Mouse (Mus musculus) kidney, adult 9 months (tissue): ENCODE results near the gene Acss2.
"Not testable (repeated sequence)": the region's sequence is repeated elsewhere in the genome, so short reads cannot be mapped to it uniquely, and the experiment has no call there.

Experiments
- DNase-seq: peaks from one replicate; pipeline ENCODE4 v3.0.0; 2022

Gene Acss2

DNA sequence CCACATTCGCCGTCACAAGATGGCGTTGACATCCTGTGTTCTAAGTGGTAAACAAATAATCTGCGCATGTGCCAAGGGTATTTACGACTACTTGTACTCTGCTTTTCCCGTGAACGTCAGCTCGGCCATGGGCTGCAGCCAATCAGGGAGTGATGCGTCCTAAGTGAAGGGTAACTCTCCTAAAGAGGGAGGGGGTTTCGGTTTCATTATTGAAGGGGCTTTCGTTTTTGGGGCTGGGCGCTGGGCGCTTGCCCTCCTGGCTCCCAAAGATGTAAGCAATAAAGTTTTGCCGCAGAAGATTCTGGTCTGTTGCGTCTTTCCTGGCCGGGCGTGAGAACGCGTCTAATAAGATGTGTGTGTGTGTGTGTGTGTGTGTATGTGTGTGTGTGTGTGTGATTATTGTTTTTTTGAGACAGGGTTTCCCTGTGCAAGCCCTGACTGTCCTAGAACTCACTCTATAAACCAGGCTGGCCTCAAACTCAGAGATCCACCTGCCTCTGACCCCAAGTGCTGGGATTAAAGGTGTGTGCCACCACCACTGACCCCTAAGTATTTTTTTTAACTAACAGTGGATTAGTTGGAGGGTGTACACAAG is 20.8 kb downstream of the Acss2 start:
- DNase-seq: not testable (repeated sequence)

DNA sequence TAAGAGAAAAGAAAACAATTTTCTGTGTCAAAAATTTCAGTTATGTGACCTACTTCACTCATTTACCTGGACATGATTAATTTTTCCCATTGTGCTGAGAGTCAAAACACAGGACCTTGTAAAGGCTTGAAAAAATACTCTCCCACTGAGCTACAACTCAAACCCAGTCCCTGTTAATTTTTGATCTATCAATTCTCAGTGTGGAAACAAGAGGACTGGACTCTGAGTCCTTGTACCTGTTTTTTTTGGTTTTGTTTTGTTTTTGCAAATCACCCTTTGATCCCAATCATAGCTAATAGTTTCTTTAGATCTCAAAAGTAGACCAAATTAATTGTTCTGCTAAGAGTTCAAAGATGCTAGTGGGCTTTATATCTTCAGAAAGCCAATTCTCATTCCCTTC is 21.9 kb downstream of the Acss2 start:
- DNase-seq: peak; percentile 78

DNA sequence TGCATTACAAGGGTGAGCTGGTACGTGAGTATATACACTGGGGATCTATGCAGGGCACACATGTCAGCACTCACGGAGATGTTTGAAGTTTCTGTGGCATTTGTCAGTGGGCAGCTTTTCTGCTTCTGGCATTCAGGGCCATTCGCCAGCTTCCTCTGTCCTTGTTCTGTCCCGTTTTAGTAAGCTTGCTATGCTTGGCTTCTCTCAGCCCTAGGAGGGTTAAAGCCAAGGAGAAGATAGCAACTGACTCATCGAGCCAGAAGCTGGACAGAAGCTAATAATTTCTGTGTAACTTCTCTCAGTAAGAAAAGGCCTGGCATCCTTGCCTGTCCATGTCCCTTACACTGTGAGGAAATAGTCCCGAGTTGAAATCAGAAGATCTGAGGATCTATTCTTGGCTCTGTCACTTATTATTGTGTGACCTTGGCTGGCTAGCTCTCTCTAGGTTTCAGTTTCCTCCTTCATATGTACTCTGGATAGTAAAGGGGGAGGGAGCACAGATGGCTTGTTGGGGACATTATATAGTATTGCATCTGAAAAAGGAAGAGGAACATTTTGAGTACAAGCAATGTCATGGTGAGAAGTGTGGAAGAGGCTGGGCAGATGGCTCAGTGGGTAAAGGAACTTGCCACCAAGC is 23.2 kb downstream of the Acss2 start:
- DNase-seq: peak; percentile 70

GRCm38 (mm10) chr2:155546955-155547354 is 29.2 kb downstream of the Acss2 start:
- DNase-seq: peak; percentile 56

DNA sequence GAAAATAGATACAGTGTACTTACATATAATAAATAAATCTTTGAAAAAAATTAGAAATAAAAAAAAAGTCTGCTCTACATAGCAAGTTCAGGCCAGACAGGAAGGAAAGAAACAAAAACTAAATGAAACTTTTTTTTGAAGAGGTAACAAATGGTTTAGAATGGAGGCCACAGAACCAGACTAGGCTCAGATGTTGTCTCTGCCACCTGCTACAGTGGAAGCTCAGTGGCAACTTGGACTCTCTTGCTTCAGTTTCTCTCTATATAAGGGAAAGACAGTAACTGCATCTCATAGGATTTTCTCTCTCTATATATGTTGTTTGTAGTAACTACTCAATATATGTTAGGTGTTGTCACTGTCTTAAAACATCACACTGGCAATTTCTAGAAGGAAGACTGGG is 34.6 kb downstream of the Acss2 start:
- DNase-seq: no peak

- no peak for DNase-seq
Measured at GRCm38 (mm10) chr2:155552949-155553354, 35.2 kb downstream of the Acss2 start.

- no peak for DNase-seq
Measured at GRCm38 (mm10) chr2:155554426-155554985, 36.8 kb downstream of the Acss2 start.

DNA sequence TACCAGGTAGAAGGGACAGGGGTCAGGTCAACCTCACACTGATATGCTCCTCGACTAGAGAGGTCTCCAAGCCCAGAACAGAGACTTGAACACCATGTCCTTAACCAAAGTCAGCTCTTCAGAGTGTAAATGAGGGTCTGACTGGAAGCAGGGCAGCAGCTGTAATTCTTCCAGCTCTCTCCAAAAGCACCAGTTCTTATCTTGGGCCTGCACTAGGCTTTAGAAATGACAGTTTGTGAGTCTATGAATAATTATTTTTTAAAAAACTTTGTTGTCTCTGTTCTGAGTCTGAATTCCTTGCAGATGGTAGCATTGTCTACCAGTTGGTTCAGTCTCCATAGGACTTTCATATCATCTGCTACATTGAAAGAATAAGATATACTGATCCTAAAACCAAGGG is 44.5 kb downstream of the Acss2 start:
- no peak for DNase-seq

- no peak for DNase-seq
Measured at GRCm38 (mm10) chr2:155562934-155563333, 45.2 kb downstream of the Acss2 start.

DNA sequence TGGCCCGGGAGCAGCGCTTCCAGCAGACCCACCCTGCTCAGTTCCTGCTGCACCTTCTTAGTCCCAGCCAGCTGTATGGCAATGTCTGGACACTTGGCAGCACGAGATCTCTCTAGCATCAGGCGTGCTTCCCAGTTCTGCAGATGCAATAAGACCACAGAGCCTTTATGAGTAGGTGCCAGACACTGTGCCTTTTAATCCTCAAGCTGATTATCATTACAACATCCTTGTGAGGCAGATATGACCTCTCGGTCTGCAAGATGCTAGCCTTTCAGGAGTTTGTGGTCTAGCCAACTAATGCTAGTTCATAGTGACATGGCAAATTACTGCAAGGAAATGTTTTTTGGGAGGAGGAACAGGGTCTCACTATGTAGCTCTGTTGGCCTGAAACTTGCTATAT is 50.0 kb downstream of the Acss2 start:
- no peak for DNase-seq

DNA sequence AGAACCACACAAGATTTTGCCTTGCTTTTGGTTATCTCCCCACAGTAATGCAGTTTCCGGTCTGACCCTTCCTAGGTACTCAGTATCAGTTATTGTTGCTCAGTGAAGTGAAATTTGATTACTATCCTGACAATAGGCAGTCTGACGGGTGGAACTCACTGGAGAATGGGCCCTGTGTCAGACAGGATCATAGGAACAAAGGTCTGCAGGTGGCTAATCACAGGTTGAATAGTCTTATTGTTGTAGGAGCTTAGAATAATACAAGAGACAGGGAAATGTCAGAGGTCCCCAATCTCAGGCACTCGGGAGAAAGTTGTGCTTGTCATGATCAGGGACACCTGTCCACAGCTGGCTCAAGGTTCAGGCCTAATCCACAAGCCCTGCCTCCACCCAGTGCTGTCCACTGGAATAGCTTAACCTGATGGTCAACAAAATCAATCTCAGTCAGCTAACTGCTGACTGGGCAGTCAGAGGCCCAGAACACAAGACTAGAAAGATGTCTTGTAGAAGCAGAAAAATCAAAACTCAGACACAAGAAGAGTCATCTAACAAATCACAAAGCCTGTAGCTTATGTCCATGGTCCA is 51.6 kb downstream of the Acss2 start:
- DNase-seq: peak; percentile 59

DNA sequence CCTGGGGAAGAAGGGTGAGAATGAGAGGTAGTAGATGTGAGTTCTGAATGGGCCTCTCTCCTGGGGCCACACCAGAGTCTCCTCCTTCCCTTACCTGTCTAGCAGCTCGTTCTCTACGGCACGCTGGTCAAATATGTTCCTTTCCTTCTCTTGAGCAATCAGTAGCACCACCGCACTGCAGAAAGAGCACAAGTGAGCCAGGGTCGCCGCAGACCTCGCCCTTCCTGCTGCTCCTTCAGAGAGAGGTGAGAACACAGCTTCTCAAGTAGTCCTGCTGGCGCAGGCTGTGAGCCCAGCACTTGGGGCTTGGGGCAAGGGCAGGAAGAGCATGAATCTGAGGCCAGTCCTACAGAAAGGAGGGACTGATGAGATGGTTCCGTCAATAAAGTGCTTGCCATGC is 55.3 kb downstream of the Acss2 start:
- DNase-seq: no peak

DNA sequence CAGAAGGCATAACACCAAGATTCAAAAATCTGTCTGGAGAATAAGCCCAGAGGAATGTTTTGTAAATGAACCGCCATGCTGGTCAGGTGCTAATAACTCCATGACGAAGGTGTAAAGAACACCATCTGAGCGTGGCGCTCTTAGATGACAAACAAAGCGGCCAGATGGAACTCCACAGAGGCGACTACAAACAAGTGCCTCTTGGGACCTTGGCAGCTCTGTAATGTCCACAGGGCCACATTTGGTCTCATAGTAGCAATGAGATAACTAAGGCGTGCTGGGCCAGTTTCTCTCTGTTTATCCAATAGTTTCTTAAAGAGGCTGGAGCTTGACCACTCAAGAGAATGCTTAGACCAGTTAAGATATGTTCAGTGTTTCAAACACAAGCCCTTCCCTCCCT is 56.2 kb downstream of the Acss2 start:
- no peak for DNase-seq

GRCm38 (mm10) chr2:155574700-155575099 is 57.0 kb downstream of the Acss2 start:
- DNase-seq: peak; percentile 97

- DNase-seq: peak; percentile 4
Measured at GRCm38 (mm10) chr2:155576656-155577055, 58.9 kb downstream of the Acss2 start.

DNA sequence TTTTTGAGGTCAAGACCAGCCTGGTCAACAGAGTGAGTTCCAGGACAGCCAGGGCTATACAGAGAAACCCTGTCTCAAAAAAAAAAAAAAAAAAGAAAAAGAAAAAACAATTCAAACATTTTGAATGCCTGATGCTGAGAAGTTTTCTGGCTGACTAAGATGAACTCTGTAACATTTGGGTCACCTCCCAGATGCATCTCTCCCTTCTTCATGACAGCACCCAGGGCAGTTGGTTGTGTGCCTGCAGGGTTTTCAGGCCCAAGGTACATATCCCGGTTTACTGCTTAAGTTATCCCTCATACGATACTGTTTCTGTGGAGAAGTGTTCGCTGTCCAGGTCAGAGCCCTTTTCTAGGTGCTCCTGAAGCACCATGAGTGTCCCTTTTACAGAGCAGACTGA is 62.6 kb downstream of the Acss2 start:
- DNase-seq: no peak

GRCm38 (mm10) chr2:155582384-155582995 is 64.7 kb downstream of the Acss2 start:
- peak; percentile 81 for DNase-seq

DNA sequence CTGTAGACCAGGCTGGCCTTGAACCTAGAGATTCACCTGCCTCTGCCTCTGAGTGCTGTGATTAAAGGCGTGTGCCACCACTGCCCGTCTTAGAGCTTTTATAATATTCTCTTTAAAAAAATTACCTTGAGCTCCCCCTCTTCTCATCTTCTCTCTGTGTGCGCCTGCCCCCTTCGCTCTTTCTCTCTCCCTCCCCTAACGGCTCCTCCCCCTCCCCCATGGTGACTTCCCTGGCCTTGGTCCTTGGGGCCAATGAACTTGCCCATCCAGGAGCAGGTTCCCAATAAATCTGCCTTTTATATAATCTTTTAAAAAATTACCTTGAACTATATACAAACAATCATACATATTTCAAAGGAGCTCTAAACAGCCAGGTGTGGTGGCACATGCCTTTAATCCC is 65.2 kb downstream of the Acss2 start:
- DNase-seq: peak; percentile 77

GRCm38 (mm10) chr2:155583927-155584530 is 66.3 kb downstream of the Acss2 start:
- peak; percentile 88 for DNase-seq

- no peak for DNase-seq
Measured at GRCm38 (mm10) chr2:155585082-155585481, 67.3 kb downstream of the Acss2 start.

DNA sequence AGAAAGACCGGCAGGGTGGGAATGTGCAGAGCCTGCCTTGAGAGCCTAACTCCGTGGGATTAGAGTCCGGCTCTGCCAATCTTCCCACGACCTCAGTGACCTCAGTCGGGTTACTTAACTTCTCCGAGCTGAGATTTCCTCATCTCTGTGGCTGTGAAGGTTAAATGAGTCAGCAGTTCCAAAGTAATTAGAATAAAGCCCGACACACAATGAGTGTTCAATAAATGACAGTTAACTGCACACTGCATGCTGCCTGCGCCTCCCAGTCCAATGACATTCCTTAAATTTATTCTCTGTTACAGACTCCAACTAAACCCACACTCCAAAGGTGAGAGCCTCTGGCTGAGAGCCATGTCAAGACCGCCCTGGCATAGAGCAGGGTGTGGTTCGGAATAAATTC is 67.7 kb downstream of the Acss2 start:
- peak; percentile 83 for DNase-seq

GRCm38 (mm10) chr2:155588136-155588535 is 70.4 kb downstream of the Acss2 start:
- no peak for DNase-seq

DNA sequence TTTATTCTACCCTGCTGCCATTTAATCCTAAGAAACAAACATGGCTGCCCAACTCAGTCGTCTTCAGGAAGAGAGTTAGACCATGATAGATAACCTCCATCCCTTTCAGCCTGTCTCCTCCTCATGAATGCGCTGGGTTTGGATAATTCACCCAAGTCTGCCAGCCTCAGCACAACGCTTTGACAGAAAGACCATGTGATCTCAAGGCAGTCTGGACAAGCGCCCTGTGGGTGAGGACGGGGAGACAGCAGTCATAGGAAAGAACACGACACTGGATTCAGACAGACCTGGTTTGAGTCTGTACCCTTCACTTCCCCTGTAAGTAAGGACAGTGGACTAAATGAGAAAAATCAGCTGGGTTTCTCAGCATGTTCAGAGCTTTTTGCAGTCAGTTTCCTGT is 71.8 kb downstream of the Acss2 start:
- peak; percentile 69 for DNase-seq
